Mouse (Mus musculus): ENCODE results near the gene Aph1b. TPM values are rescaled to one million over a fixed set of nuclear protein-coding genes. Genes with fewer than 3 reads are reported as not detected.

The Aph1b gene
- polyA plus RNA-seq, 1 experiment = 19.2 TPM

DNA sequence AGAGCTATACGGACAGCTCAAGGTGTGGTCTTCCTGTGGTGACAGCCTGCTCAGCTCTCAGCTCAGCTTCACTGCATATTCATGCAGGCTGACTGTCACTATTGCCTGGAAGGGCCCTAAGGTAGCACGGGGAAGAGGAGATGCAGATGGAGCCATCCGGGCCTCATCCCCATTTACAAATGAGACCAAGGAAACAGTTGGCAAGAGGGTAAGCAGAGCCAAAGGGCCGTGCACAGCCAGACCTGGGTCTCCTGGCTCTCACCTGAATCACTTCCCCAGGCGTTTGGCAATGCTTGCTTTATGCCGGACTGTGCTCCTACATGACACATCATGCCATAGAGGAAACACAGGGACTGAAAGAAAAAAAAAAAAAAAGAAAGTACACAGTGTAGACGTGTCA is 68.0 kb downstream of the Aph1b start:
- Histone ChIP-seq H3K4me1 (ENCODE audit: control insufficient read depth, insufficient read depth, low read length) (peaks cover 2% of the 10 kb centered on the region; the same call in 1 of the 2 replicates), H3K27ac (ENCODE audit: insufficient read depth, low read length) (no peak overlapping the region), H3K4me3 (ENCODE audit: insufficient read depth, low read length) (no peak overlapping the region)
- no peak for TF ChIP-seq CTCF (IDR thresholded peaks at IDR 0.05; ENCODE audit: borderline replicate concordance, insufficient read depth, low read length)
- TF ChIP-seq POLR2A (IDR thresholded peaks at IDR 0.05; ENCODE audit: low read depth, low read length) = no peak

DNA sequence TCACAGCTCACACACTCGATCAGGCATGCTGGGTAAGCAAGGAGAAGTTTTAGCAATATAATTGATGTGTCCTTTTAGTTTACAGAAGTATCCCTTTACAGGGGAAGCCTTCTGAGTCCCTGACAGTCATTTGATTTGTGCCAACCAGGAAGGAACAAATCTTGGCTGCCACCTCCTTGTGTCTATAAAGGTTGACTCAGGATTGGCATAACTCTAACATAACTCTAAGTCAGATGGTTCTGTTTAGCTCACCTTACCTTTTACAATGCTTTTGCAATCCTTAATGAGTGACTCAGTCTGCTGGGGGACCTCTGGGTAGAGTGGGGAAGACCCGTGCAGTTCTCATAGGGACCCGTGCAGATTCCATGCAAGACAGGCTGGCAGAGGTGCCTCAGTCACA is 69.7 kb downstream of the Aph1b start:
- H3K4me1 ChIP-seq (ENCODE audit: control insufficient read depth, insufficient read depth, low read length) = peaks cover 9% of the 10 kb centered on the region
- TF ChIP-seq POLR2A (IDR thresholded peaks at IDR 0.05; ENCODE audit: low read depth, low read length) (no peak), CTCF (IDR thresholded peaks at IDR 0.05; ENCODE audit: borderline replicate concordance, insufficient read depth, low read length) (no peak)
- H3K27ac ChIP-seq (ENCODE audit: insufficient read depth, low read length) = no peak overlapping the region
- H3K4me3 ChIP-seq (ENCODE audit: insufficient read depth, low read length) = no peak overlapping the region

Other genes starting within 250 kb of the Aph1b start
- 44.2 and 47.2 TPM in 2 replicates for gene Usp3, start 202.3 kb downstream of the Aph1b start, polyA plus RNA-seq (2011; ENCODE audit: insufficient read length, low read depth, missing spikeins)
- gene Car12, start 81.8 kb downstream of the Aph1b start, polyA plus RNA-seq (2011; ENCODE audit: insufficient read length, low read depth, missing spikeins) = 5.3 and 8.5 TPM in 2 replicates
- 0.32 and 0.33 TPM in 2 replicates for gene Gm10647, start 1.5 kb upstream of the Aph1b start, polyA plus RNA-seq (2011; ENCODE audit: insufficient read length, low read depth, missing spikeins)
- 0.40 and 4.9 TPM in 2 replicates for gene Aph1c, start 39.2 kb upstream of the Aph1b start, polyA plus RNA-seq (2011; ENCODE audit: insufficient read length, low read depth, missing spikeins)
- gene Rab8b, start 124.2 kb upstream of the Aph1b start, polyA plus RNA-seq (2011; ENCODE audit: insufficient read length, low read depth, missing spikeins) = 31.9 and 32.5 TPM in 2 replicates
- 664 and 850 TPM in 2 replicates for gene Rps27l, start 150.6 kb upstream of the Aph1b start, polyA plus RNA-seq (2011; ENCODE audit: insufficient read length, low read depth, missing spikeins)
- 15.4 and 21.9 TPM in 2 replicates for gene Lactb, start 180.0 kb upstream of the Aph1b start, polyA plus RNA-seq (2011; ENCODE audit: insufficient read length, low read depth, missing spikeins)